Mouse (Mus musculus): ENCODE results near the gene Zfp558.

- no peak for TF ChIP-seq CTCF (conservative IDR thresholded peaks at IDR 0.05 in 1 of 2, IDR thresholded peaks at IDR 0.05 in 1 of 2; ENCODE audit: low read depth in 2 of 2, low read length in 2 of 2)
- TF ChIP-seq ZNF384 (IDR thresholded peaks at IDR 0.05; ENCODE audit: low read depth, low read length) = no peak
- TF ChIP-seq ZKSCAN1 (IDR thresholded peaks at IDR 0.05; ENCODE audit: borderline replicate concordance, low read depth, low read length) = no peak
- no peak for TF ChIP-seq POLR2A (IDR thresholded peaks at IDR 0.05; ENCODE audit: low read depth, low read length)
- TF ChIP-seq EP300 (IDR thresholded peaks at IDR 0.05; ENCODE audit: low read length) = no peak
Observed at GRCm38 (mm10) chr9:18431687-18432086, 46.4 kb downstream of the Zfp558 start.
